Mouse (Mus musculus): ENCODE measurements around the gene Dsn1. TPM values are rescaled to one million over a fixed set of nuclear protein-coding genes. Genes with fewer than 3 reads are reported as not detected.

Dsn1 gene
- 4.8 and 5.3 TPM in 2 replicates for polyA plus RNA-seq (2012; rRNA removed; ENCODE audit: low replicate concordance)

DNA sequence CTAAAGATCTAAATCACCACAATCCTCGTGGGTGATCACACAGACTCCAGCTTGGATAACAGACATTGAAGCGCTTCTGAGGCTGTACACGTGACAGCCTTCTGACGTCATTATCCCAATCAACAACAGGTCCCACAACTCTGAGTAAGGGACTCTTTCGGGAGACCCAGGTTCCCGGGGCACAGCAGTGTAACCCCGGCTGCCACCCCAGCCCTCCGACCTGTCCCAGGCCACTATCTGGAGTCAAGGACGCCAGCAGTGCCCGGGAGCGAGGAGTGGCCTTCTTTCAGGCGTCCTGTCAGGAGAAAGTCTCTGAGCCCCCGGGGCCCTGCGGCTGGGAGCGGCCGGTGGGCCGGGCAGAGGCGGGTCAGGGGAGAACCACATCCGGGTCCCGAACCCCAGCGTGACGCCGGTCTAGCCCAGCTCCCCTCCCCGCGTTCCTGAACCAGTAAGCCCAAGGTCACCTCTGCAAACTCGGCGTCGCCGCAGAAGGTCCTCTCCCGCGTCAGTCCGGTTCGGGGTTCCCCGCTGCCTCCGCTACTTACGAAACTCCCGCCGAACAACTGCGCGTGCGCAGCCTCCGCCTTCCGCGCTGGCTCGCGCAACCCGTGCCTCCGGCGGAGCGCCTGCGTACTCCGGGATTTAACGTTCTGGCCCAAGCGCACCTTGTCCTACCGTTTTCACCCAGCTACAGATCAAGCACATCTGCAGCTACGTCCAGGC lies at the start of gene Dsn1:
Gene Dsn1, minus strand, starts transcription at position 644 of the 723 bp plus-strand sequence.

DNA sequence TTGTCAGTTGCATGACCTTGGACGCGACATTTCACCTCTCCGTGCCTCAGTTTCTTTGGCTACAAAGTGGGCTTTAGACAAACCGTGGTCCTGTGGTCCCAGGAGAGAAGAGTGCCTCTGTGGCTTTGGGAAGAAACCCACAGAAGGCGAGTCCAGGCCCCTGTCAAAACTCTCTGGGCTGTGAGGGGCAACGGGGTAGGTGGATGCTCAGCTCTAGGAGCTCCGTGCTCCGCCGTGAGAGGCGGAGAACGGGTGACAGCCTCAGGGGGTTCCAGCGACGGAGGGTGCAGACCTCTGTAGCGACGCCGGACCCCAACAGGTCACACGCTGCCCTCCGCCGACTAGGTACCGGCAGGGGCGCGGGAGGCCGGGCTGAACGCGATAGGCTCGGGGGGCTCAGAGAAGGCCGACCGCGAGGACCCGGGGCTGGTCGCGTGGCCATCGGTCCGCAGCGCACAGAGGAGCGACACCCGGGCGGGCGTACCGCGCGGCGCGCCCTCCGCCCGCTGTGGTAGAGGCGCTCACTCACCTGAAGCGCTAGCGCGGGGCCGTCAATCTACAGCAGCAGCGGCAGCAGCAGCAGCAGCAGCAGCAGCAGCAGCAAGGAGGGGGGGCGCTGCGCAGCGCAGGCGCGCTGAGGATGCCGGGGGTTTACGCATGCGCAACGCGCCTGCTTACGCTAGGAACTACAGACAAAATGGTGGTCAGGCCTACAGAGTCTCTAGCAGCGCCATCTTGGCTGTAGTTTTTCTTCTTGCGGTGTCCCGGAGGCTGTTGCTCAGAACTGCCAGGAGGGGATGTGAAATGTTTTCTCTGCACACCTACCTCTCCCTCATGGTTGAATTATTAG lies 15.3 kb downstream of the Dsn1 start, which contains the start of gene Ndrg3:
Gene Ndrg3, minus strand, starts transcription at position 587 of the 850 bp plus-strand sequence.

Other genes starting within 250 kb of the Dsn1 start
- 237 and 1,254 TPM in 2 replicates for gene Myl9, start 231.7 kb downstream of the Dsn1 start, polyA plus RNA-seq (2012; rRNA removed; ENCODE audit: low replicate concordance)
- 3.1 and 46.9 TPM in 2 replicates for gene Tgif2, start 167.1 kb downstream of the Dsn1 start, polyA plus RNA-seq (2012; rRNA removed; ENCODE audit: low replicate concordance)
- gene 4930518I15Rik, start 149.2 kb downstream of the Dsn1 start, polyA plus RNA-seq (2012; rRNA removed; ENCODE audit: low replicate concordance) = 1.7 and 2.4 TPM in 2 replicates
- gene Rab5if, start 144.0 kb downstream of the Dsn1 start, polyA plus RNA-seq (2012; rRNA removed; ENCODE audit: low replicate concordance) = 110 and 118 TPM in 2 replicates
- gene Sla2, start 120.0 kb downstream of the Dsn1 start, polyA plus RNA-seq (2012; rRNA removed; ENCODE audit: low replicate concordance) = 0.20 and 0.66 TPM in 2 replicates
- 60.9 and 80.4 TPM in 2 replicates for gene Ndrg3, start 15.1 kb downstream of the Dsn1 start, polyA plus RNA-seq (2012; rRNA removed; ENCODE audit: low replicate concordance)
- 10.4 and 20.6 TPM in 2 replicates for gene Soga1, start 72.1 kb upstream of the Dsn1 start, polyA plus RNA-seq (2012; rRNA removed; ENCODE audit: low replicate concordance)
- gene Tldc2, start 79.9 kb upstream of the Dsn1 start, polyA plus RNA-seq (2012; rRNA removed; ENCODE audit: low replicate concordance) = not detected in 2 replicates
- gene Samhd1, start 128.1 kb upstream of the Dsn1 start, polyA plus RNA-seq (2012; rRNA removed; ENCODE audit: low replicate concordance) = 45.1 and 45.5 TPM in 2 replicates
- gene Rbl1, start 197.4 kb upstream of the Dsn1 start, polyA plus RNA-seq (2012; rRNA removed; ENCODE audit: low replicate concordance) = 3.3 and 7.1 TPM in 2 replicates